Mouse (Mus musculus) layer of hippocampus, postnatal 36 days (tissue): ENCODE measurements at regions not wholly inside any gene's neighbourhood (a gene's known extent, or its start where the extent isn't known, plus 50 kb on each side); places are given as distances from the start of the nearest gene placed in this dataset.

Experiments
- DNase-seq, 2 experiments: peaks; one replicate each; pipeline ENCODE4 v3.0.0; 2022

DNA sequence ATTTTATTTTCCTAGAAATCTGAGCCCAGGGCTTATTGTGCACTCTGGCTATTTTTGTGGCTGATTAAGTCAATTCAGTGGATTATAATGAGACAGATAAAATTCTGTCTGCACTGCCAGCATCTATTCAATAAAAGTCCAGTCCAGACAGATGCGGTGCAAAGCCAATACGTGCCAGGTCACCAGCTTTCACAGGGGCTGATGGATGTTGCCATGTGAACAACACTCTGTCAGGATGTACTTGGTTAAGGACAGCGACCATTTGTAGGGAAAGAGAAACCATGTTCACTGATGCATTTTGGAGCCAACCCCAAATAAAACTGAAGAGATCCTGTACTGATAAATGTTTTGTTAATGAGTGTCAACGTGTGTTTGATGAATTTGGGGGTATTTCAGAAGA is 285.0 kb upstream of the Gnpda2 start:
- DNase-seq = no peak

DNA sequence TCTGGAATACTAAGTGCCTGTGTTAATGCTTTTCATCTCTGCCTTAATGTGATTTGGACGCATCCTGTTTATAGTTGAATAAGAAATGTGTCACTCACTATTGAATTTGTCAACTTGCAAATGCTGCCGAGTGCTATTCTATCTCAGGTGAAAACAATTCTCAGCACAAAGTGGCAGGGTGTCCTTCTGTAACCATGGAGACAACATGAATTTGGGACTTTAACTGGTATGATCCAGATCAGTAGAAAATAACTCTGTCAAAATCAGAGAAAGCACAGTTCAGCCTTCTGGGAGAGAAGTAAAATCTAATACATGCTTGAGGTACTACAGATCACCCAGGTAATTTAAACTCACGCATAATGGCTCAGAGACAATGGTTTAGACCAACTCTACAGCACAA is 270.9 kb upstream of the Gnpda2 start:
- no peak for DNase-seq

DNA sequence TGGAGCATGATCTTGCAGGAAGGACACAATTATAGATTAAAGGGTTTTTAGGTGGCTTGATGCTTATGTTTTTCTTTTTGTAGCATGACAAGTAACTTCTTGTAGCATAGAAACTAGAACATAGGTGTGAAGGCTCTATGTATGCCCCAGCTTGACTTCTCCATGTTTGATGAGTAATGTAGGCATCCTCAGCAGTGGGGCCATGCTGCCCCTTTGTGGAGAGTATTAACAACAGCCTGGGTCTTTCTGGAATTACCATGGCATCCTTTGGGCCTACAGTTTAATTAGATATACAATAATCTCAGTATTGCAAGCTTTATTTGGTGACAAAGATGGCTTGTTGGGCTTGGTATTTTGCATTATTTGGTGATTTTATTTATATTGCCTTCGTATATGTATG is 252.7 kb upstream of the Gnpda2 start:
- DNase-seq = no peak

DNA sequence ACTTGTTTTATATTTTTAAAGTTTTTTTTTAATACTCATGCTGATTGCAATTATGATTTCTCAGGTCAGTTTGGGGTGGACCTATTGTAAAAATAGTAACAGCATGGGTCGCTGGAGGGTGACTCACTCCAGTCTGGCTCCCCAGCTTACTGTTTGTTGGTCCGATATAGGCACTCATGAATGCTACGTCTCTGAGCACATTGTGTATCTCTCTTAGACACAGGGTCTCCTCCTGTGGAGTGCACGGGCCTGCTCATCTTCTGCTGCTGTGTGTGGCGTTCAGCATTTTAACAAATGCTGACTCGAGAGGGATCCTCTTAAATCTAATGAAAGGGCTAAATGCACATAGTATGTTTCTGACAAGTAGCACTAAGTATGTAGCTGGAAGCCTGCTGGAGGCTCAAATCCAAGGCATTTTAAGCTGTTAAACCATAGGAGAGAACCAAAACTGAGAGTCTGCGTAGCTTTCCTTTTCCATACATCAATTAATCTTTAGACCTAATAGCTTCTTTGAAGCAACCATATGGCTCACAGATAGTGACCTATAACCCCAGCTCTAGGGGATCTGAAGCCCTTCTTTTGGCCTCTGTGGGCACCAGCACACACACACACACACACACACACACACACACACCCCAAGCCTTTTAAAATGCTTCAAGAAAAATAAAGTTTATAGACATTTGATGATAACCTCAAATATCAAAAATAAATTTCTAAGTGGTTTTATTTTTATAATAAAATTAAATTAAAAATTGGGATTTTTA is 246.0 kb upstream of the Gnpda2 start:
- DNase-seq = no peak

DNA sequence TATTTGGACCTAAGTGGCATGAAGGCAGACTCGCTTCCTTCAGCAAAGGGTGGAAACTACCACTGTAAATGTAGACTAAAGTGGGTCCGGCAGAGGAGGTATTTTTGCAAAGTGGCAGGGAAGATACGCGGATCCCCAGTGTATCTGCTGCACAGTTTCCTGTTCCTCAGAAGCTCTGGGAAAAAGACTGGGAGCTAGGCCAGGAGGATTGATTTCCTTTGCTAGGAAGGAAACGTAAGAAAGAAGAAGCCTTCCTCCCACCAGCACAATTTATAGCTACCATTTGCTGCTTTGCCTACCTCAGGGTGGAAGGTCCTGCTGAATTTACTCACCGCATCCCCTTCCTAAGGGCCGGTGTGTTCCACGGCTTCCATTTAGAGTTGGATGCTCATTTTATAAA is 244.2 kb upstream of the Gnpda2 start:
- DNase-seq = no peak

DNA sequence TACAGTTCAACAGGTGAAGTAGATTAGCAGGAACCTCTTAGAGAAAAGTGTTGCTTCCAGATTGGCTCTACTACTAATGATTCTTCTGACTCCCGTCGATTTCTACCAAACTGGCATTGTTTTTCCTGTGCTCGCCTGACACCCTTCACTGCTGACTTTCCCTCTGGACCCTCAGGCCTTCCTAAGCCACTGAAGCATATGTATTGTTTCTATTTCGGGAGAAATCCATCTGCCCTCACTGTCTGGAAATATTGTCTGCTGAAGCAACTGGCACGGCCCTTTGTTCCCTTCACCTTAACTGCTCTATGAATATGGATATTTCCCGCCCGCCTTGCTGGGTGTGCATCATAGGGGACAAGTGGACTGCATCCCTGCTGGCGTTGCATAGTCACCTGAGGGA is 243.0 kb upstream of the Gnpda2 start:
- DNase-seq = no peak

DNA sequence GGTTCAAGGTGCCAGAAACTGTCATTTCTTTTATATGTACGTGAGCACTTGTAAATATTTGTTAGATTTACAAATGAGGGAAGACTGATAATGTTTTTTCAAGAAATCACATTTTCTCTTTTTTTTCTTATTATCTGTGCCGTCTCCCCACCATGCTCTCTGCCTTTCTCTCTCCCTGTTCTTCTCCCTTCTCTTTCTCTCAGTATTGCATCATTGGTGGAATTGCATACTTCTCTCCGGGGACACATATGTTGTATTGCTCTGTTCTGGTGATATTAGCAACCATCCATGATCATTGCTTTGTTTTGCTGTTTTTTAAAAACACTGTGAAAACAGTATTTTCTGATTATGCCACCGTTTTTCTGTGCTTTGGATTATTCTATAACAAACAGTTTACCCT is 225.6 kb upstream of the Gnpda2 start:
- DNase-seq = no peak

DNA sequence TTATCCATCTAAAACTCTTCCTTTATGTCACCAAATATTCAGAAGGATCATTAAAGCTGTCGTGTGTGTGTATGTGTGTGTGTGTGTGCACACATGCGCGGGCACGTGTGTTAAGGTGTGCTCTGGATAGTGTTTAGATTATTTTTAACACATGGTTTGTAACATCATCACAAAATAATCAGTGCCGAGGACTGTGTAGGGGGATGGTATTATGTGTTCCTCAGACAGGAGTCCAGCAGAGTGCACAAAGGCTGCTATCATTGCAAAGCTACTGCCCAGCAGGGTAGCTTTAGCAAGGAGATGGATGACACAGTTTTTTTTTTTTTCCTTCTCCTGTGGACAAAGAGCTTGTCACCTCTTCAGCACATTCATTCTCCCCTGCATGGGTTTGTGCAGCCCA is 224.9 kb upstream of the Gnpda2 start:
- DNase-seq = no peak

DNA sequence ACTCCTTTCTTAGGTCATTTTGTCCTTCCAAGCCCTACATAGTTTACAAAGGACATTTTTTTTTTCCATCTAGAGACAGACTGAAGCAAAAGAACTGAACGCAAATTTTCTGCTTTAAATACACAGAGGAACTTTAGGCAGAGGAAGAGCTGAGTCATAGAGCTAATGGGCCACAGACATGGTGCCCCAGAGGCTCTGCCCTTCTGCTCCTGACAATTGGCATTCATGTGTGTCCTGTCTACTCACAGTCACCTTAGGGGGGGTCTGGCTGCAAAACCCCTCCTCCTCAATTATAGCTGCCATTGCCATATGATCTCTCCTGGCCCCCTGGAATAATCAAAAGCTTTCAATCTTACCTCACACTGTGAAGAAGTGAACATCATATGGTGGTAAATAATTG is 223.2 kb upstream of the Gnpda2 start:
- DNase-seq = no peak

DNA sequence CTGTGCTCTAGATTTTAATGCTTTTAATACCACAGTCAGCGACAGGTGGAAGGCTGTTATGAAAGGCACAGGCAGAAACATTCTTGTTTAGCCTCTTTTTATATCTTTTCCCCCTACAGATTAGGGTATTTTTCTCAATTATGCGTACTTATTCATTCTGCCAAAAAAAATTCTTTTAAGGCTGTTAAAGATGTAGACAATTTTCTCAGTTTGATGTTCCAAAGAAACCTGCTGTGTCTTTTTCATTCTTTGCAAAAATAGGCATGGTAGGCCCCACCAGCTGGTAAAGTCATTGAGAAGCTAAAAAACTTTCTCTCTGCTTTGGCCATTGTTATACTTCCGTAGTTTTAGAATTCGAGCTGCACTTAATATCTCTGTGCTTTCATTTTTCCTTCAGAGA is 210.5 kb upstream of the Gnpda2 start:
- no peak for DNase-seq

DNA sequence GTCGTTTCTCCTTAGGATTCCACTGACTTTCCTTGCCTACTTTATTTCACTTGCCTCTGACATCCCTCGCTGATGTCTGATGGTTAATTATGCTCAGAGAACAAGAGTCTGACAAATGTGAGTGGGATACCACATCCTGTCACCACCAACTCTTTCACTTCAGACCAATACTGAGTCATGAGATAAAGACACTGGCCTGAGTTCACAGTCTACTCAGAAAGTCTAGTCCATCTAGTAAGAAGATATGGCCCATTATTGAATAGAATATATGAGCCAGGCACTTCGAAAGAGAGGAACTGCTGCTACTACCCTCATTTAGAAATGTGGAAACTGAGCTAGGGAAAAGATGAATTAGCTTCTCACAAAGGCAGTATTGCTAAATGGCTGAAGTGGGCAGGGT is 210.0 kb upstream of the Gnpda2 start:
- no peak for DNase-seq

DNA sequence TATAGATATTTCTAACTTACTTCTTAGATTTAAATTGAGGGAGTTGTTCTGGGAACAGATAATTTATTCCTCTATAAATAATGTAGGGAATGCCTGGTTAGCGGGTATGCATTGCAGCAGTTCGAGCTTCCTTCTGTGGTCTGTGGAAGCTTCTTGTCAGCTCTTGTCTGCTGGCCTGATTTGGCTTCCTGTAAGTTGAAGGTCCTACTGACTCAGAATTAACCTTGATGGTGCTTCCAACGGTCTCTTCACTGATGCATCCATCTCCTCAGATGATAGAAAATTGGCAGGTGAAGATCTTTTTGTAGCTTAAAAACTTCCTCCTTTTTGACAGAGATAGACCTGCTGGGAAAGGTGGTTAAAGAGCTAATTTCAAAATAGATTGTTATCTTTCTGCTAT is 203.2 kb upstream of the Gnpda2 start:
- DNase-seq = no peak

DNA sequence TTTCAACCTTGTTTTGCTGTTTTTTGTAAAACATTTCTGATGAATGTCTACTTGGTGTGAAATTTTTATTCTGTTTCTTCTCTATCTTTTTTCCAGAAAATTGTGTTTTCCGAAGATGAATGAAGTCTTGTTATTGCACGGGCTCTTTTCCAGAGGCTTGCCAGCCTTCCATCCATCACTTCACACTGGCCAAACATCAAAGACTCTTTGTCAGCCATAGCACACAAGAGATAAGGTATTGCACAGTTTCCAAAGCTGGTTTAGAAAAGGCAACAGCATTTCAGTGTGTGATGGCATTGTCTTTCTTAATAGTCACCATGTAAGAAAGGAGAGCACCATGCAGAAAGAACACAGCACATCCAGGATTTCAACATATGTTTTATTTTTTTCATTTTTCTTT is 202.5 kb upstream of the Gnpda2 start:
- DNase-seq = no peak

DNA sequence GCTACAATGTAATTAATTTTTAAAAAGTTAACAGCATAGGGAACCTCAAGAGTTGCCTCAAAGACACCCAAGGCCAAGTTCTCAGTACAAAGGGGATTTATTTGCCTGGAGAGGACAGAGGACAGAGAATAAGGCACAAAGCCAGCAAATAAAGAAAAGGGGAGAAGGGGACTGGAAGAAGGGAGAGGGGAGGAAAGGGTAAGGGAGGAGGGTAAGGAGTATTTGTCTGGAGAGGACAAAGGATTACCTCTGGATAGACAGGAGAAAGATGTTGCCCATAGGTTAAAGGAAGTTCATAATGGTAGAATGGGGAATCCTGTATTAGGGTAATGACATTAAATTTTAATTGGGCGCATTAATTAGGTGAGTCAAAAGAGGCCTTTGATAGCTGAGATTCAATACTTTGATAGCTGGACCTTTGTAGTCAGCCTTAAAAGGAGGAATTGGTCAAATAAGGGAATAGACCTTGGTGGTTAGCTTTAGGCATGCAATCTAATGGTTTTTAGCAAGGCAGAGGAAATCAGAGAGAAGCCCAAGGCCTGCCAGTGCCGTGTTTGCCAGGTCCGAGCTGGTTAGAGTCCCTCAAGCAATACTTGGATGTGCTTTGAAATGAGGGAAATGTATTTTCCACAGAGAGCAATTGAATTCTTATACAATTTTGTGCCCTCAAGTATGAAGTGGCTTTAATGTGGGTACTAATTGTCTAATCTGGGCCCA is 164.8 kb upstream of the Gnpda2 start:
- DNase-seq = no peak

DNA sequence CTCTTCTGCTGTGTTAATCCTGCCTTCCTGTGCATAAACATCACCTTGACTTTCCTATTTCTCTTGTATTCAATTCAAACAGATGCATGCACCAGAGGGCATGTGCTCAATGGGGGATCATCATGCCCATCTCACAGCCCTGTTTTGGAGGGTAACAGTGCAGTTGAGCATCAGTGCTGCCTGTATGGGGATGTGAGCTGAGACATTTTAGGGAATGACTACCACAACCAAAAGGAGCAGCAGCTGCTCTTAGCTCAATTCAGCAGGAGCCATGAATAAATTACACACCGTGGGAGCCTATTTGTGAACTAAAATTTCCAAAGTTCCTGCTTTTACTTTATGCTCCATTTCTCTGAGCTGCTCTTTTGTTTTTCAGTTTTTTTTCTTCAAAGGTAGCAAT is 164.2 kb upstream of the Gnpda2 start:
- no peak for DNase-seq

DNA sequence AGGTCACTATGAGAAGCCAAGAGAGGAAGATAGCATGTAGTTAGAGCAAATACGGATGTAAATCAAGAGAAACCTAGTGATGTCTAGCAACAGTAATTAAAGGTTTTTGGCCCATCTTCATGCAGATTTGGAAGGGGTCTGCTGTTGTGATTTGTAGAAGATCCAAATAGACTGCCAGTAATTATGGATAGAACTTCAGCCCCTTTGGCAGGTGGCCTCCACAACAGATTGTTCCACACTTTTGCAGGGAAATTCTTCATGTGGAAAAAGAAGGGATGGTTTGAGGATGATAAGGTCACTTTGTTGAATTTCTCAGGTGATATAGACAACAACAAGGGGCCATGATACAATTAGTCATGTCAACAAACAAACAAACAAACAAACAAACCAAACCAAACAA is 148.4 kb upstream of the Gnpda2 start:
- DNase-seq = no peak

DNA sequence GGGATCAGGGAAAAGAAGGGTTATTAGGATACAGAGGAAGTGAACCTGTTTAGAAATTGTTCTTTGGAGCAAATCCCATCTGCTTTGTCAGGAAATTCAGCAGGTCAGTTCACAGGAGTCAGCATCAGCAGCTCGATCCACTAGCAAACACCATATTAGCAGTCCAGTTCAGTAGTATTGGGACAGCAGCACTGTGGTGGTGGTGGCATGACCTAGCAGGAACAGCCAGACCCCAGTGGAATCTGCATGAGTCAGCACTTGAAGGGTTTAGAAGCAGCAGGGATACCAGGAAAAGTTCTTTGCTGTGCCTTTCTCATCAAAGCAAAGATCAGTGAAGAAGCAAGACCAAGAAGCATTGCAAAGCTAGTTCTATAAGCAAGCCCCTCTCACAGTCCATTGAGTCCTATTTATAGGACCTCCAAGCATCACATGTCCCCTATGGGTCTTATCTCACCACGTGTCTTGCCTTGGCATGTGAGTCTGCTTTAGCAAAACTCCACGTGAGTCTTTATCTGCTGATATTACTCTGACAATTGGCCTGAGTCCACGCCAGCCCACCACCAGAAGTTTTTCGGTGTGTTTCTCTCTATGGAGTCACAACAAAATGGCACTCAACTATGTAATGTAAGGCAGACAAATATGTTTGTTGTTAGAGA is 129.3 kb upstream of the Gnpda2 start:
- no peak for DNase-seq

DNA sequence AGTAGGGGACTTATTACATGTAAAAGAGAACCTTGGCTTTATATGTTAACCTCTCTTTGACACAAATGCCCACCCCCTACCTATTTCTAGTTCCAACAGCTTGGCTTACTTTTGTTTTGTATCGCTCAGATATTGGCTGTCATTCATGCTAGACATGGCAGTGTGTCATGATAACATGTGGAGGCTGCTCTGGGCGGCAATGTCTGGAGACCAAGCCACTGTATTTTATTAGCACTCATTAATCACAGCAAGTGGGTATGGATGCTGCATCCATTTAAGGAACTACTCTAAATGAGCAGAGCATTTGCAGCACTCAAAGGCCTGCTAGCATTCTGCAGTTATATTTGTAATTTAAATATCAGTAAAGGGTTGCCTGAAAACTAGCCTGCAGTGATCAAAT is 123.9 kb upstream of the Gnpda2 start:
- no peak for DNase-seq

DNA sequence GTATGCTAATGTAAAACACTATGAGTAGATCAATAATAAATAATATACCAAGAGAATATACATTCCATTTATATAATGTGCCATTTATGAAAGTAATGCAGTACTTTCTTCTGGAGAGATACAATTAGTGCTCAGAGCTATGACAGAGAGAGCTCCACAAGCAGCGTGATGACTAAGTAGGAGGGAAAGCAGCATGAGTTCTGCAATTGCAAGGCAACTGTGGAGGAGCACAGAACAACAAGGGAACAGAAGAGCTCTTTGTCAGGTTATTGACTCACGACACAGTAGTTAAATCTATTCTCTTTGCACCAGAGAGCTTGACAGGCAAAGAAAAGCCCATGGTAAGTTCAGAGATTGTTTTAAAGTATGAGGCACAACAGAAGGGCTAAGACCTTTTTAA is 115.0 kb upstream of the Gnpda2 start:
- DNase-seq = no peak

DNA sequence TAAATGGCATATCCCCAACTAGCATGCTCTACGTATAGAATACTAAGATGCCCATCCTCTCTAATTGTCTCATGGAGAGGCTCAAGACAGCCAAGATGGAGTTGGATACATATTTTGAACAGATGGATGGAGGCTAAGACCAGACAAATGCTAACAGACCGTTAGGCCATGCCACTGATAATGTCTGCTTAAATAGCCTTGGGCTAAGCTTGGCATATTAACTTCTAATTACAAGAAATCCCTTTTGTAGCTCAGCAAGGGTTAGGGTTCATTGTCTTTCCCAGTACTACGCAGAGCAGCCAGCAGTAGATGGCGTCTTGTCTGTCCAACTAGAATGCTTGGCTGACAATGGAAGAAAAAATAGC is 113.0 kb upstream of the Gnpda2 start:
- DNase-seq = no peak

DNA sequence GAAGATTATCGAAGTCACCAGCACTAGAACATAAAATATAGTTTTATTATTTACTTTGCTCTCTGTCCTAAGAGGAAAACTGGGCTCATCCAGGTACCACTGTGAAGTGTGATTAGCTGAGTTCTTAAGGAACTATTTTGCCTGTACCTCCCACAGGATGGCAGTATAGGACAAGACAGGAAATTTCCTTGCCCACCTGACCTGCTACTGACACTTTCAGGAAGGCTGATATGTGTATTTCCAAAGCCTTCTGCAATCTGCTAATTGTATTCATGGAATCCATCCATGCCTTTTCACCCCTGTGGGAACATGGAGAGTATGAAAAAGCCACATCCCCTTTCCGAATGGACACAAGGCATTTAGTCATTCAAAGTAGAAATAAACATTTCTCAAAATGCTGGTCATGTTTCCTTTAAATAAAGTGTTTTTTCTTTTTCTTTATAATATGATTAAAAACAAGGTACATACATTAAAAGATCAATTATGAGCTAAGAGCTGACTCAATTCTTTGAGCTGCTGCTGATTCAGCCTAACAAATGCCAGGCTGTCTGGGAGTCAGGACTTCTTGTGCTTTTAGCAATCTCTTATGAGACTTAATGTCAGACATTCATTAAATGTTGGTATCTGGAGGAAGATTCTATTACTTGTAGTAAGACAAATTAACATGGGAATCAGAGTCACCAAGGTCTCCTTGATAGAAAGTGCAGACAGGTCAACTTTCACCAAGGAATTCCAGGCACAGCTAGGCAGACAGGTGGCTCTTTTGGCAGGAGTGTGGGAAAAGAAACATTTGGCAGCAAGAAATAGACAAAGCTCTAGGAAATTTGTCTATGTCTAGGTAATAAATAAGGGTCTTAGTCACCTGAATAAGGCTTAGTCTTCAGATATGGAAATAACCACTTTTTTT is 112.4 kb upstream of the Gnpda2 start:
- DNase-seq = no peak

DNA sequence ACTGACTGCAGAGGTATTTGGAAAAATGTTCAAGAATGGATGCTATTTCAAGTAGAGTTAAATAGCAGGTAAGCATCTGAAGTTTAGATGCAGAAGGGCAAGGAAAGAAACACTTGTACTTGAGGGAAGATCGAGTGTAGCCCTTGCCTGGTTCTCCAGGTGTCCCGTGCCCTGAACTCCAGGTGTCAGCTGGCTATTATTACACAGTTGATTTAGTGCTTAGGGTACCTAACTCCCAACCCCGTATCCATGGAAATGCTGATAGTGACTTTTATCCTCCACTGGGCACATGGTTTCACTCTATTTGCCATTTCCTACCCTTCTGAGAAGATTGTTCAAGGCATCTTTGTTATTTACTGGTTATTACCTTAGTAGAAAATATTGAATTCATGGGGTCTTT is 86.6 kb upstream of the Gnpda2 start:
- no peak for DNase-seq

DNA sequence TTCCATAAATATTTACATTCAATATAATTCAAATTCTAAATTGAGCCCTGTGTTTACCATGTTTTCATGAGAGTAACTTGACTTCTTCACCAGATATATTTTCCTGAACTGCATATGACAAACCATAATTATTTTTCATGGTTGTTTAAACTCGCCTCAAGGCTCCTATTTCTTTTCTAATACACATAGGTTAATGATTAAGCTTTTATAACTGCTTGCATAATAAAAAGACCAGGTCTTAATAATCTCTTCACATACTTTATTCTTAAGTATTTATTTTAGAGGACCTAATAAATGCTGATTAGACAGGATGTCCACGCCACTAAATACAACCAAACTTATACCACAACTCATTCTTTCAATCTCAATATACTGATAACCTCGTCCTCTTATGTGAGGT is 86.1 kb upstream of the Gnpda2 start:
- DNase-seq = no peak
